Mouse (Mus musculus) spleen, adult 2 months (tissue): ENCODE results near the gene Spred3. TPM values are rescaled to one million over a fixed set of nuclear protein-coding genes. Genes with fewer than 3 reads are reported as not detected.
"Not testable (repeated sequence)": the region's sequence is repeated elsewhere in the genome, so short reads cannot be mapped to it uniquely, and the experiment has no call there.

ENCODE experiments used
- DNase-seq, 2 experiments: peaks; one replicate each; pipeline versions ENCODE4 v3.0.0 to v3.0.0-alpha.2; 2012 to 2021; ENCODE audit warnings: low spot score in 2 of 2, low read depth in 1 of 2
- H3K27ac ChIP-seq: fragments of 200-500 bp; 2 replicates; pipeline ENCODE4 v1.5.1; 2012; ENCODE audit warnings: low read length, inconsistent platforms; ENCODE audit not compliant: insufficient read depth
- H3K27me3 ChIP-seq: fragments of 200-500 bp; 2 replicates; pipeline ENCODE4 v1.6.1; 2012; ENCODE audit warnings: mild to moderate bottlenecking, moderate library complexity, low read length, inconsistent platforms; ENCODE audit not compliant: control insufficient read depth, insufficient read depth
- H3K36me3 ChIP-seq: fragments of 200-500 bp; 2 replicates; pipeline ENCODE4 v1.6.1; 2012; ENCODE audit warnings: mild to moderate bottlenecking, low read length, inconsistent platforms; ENCODE audit not compliant: control insufficient read depth, insufficient read depth
- H3K4me1 ChIP-seq: fragments of 200-500 bp; 2 replicates; pipeline ENCODE4 v1.6.1; 2011; ENCODE audit warnings: inconsistent platforms; ENCODE audit not compliant: control insufficient read depth, insufficient read depth, insufficient read length
- H3K4me3 ChIP-seq: fragments of 200-500 bp; 2 replicates; pipeline ENCODE4 v1.5.1; 2011; ENCODE audit warnings: mild to moderate bottlenecking, inconsistent platforms; ENCODE audit not compliant: insufficient read depth, insufficient read length; ENCODE audit errors: extremely low read depth
- CTCF ChIP-seq: fragments of 200-500 bp; IDR thresholded peaks from 2 replicates; pipeline ENCODE4 v1.5.1; 2011; ENCODE audit warnings: mild to moderate bottlenecking, inconsistent platforms; ENCODE audit not compliant: insufficient read depth, insufficient read length, insufficient replicate concordance; ENCODE audit errors: extremely low read depth
- POLR2A ChIP-seq: fragments of 200-500 bp; IDR thresholded peaks from 2 replicates; pipeline ENCODE4 v1.6.1; 2011; ENCODE audit warnings: low read depth, low read length, inconsistent platforms
- WGBS: fragments of 180-500 bp; shearing (Covaris S2); methylation state at CpG from one replicate; pipeline ENCODE4 v1.1.7; 2018; 5-methylcytosine and 5-hydroxymethylcytosine counted together
- polyA plus RNA-seq: library from polyadenylated mRNA; depleted of rRNA; stranded (reverse); fragments of >200 nt; gene quantifications from 2 replicates; pipeline ENCODE4 v1.2.3, GENCODE M21; 2012

The Spred3 gene
- polyA plus RNA-seq, 1 experiment, result 1.6 TPM

DNA sequence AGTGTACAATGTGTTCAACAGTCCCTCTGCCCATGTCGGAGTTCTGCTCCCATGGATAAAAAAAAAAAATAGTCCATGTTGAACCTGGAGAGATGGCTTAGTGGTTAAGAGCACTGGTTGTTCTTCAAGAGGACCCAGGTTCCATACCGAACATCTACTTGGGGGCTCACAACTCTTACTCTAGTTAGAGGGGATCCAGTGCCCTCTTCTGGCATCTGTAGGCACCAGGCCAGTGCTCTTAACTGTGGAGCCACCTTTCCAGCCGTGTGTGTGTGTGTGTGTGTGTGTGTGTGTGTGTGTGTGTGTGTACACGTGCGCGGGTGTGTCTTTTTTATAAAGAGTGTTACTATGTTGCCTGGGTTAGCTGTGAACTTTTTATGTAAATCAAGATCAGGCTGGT, 32.4 kb upstream of the Spred3 start:
- H3K4me1 ChIP-seq, result no peaks in the 10 kb centered on the region
- H3K4me3 ChIP-seq, result no peak overlapping the region
- 48% methylated on average over 6 of the region's 6 CpGs for WGBS
- no peak overlapping the region for H3K27ac ChIP-seq
- no peaks in the 10 kb centered on the region for H3K36me3 ChIP-seq
- DNase-seq, result no peak
- H3K27me3 ChIP-seq, result no peaks in the 10 kb centered on the region
- TF ChIP-seq POLR2A (no peak), CTCF (no peak)

DNA sequence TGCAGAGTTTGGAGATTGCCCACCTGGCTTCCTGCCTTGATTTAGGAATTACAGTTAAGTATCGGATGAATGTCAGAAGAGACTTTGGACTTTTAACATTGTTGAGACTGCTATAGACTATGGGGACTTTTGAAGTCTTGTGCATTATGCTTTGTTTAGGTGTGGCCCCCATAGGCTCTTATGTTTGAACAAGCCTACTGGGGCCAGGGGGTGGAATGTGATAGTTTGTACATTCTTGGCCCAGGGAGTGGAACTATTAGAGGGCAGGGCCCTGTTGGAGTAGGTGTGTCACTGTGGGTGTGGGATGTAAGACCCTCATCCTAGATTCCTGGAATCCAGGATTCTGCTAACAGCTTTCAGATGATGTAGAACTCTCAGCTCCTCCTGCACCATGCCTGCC, 24.0 kb upstream of the Spred3 start:
- not testable (repeated sequence) for DNase-seq, H3K27me3 ChIP-seq, H3K36me3 ChIP-seq, H3K4me1 ChIP-seq, H3K4me3 ChIP-seq, H3K27ac ChIP-seq
- 95% methylated on average over 1 of the region's 1 CpGs for WGBS

DNA sequence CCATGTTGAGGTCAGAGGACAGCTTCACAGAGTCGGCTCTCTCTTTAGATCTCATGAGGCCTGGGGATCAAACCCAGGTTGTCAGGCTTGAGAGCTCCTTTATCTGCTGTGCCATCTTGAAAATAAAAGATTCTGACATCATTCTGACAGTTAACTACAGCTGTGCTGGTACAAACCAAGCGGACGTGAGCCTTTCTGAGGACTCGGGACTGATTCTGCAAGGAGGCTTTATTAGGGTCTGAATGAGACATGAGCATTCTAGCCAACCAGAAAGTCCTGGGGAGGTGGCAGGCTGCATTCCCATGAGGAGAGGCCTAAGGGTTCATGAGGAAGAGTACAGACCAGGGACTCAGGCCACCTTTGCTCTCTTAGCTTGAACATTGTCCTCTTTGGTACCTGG, 11.1 kb upstream of the Spred3 start:
- DNase-seq, H3K27me3 ChIP-seq, H3K4me3 ChIP-seq, H3K27ac ChIP-seq, H3K4me1 ChIP-seq, H3K36me3 ChIP-seq: not testable (repeated sequence)
- WGBS, result 71% methylated on average over 4 of the region's 4 CpGs

DNA sequence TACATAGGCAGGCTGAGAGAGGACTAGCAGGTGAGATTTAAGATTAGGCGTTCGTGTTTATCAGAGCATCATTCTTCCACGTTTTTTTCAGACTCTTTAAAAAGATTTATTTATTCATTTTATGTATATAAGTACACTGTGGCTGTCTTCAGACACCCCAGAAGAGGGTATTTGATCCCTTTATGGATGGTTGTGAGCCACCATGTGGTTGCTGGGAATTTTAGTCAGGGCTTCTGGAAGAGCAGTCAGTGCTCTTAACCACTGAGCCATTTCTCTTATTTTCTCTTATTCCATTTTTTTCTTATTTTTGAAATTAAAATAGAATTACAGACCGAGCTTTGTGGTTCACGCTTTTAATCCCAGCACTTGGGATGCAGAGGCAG, 10.6 kb upstream of the Spred3 start:
- no peak for TF ChIP-seq CTCF
- no peak for TF ChIP-seq POLR2A
- Histone ChIP-seq H3K27ac (peak overlapping the region; percentile 72), H3K4me1 (peaks cover 9% of the 10 kb centered on the region; the same call in 1 of the 2 replicates), H3K36me3 (peaks cover 6% of the 10 kb centered on the region), H3K27me3 (no peaks in the 10 kb centered on the region), H3K4me3 (peak overlapping the region; percentile 65)
- no peak for DNase-seq
- 40% methylated on average over 5 of the region's 5 CpGs for WGBS

DNA sequence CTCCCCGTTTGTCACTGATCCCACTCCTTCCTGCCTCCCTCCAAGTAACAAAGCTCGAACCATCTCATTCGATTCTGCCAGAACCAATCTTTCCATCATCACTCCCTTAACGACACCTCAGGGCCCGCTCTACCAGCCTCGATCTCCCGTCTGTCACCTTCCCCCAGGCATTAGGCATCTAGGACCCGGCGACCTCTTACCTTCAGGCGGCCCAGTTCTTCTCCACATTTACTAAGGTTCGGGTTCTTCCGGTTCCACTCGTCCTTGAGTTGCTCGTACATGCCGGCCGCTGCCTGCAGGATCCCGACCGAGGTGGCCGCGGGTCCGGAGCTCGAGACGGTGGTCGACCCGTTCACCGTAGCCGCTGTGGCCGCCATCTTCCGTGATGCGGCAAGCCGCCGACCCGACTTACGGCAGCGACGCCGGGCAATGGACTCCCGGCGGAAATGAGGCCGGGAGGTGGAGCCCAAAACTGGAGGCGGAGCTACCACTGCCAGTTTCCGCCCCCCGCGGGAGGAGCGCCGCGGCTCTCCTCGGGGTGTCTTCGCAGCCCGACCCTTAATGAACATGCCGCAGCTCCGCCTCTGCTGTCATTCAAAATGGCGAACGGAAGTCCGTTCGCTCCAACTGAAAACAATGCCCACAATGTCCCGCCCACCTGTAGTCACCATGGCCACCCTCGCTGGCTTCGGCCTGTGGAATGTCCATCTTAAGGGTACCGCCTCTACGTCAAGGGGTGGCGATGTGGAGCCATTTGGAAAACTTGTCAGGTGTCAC, 10.1 kb upstream of the Spred3 start, which contains the start of gene Psmd8:
Psmd8 (minus strand) TSS at position 625 of the 777 bp plus-strand sequence.
- peak; percentile 93 to 96 for DNase-seq
- Histone ChIP-seq H3K27ac (peak within 1 kb of the TSS; percentile 72), H3K27me3 (no peaks in the 10 kb centered on the region), H3K4me3 (peak within 1 kb of the TSS; percentile 68), H3K4me1 (peaks cover 9% of the 10 kb centered on the region; the same call in 1 of the 2 replicates), H3K36me3 (peaks cover 12% of the 10 kb centered on the region)
- WGBS, result under 1% methylated on average over 62 of the region's 62 CpGs
- TF ChIP-seq CTCF, result no peak
- TF ChIP-seq POLR2A, result peak; percentile 91

DNA sequence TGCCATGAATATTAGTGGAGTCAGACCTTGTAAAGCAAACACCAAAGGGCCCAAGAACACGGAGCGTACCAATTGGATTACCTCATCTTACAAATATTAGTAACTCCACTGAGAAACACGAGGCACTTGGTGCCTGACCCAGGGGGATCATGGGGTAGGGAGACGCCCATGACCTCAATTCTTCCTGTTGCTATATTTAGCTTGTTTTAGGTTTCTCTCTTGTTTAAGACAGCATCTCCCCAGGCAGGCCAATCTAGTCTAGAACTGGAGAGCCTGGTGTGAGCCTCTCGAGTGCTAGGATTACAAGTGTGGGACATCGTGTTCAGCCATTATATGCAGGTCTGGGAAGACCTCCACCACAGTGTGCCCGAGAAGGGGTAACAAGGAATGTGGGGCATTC, 9.1 kb upstream of the Spred3 start:
- no peak for DNase-seq
- no peaks in the 10 kb centered on the region for H3K27me3 ChIP-seq
- TF ChIP-seq CTCF (no peak), POLR2A (no peak)
- H3K4me3 ChIP-seq, result peak overlapping the region; percentile 10; the same call in 1 of the 2 replicates
- no peak overlapping the region for H3K27ac ChIP-seq
- H3K36me3 ChIP-seq, result peaks cover 21% of the 10 kb centered on the region
- H3K4me1 ChIP-seq, result peaks cover 9% of the 10 kb centered on the region; the same call in 1 of the 2 replicates
- WGBS, result 18% methylated on average over 7 of the region's 7 CpGs

DNA sequence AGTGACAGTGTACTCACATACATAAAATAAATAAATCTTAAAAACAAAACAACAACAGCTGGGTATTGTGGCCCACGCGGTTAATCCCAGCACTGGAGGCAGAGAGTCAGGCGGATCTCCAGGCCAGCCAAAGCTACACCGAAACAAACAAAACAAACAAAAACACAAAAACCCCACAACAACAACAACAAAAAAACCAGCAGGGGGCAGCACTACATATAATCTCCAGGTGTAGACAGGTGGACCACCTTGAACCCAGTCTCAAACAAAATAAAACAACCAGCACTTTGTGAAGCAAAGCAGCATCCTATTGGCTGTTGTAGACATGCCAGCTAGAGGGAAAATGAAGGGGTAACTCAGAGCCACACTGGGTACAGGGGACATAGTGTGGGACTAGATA, 7.9 kb upstream of the Spred3 start:
- H3K27ac ChIP-seq, result no peak overlapping the region
- TF ChIP-seq CTCF, result no peak
- no peak for TF ChIP-seq POLR2A
- peaks cover 29% of the 10 kb centered on the region for H3K36me3 ChIP-seq
- WGBS, result 98% methylated on average over 4 of the region's 4 CpGs
- no peak overlapping the region for H3K4me3 ChIP-seq
- H3K27me3 ChIP-seq, result no peaks in the 10 kb centered on the region
- DNase-seq, result no peak
- H3K4me1 ChIP-seq, result peaks cover 9% of the 10 kb centered on the region; the same call in 1 of the 2 replicates
